Mouse (Mus musculus) T-helper 1 cell (primary cell): ENCODE data around the gene Rbx1.

Experiments used
- in situ Hi-C: fragments of 300-600 bp; cut with MboI, MseI; formaldehyde crosslinking; loops from one replicate; pipeline ENCODE4 v1.15.1; 2025; ENCODE audit warnings: high pct_unique_total_duplicates

Gene Rbx1

GRCm38 (mm10) chr15:81482966-81483365 lies 16.9 kb downstream of the Rbx1 start:
- in situ Hi-C loops, result no loop called here

DNA sequence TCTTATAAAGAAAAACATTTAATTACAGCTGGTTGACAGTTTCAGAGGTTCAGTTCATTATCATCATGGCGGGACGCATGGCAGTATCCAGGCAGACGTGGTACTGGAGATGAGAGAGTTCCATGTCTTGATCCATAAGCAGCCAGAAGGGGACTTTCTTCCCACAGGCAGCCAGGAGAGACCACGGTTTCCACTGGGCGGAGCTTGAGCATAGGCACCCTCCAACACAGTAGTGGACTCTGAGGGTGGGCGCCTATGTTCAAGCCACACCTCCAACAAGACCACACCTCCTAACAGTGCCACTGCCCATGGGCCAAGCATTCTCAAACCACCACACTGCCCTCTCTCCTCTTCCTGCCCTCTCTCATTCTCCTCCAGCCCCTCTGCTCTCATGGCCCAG lies 17.6 kb downstream of the Rbx1 start:
- in situ Hi-C loops, result no loop called here

- in situ Hi-C loops, result no loop called here
These were observed 19.4 kb downstream of the Rbx1 start for GRCm38 (mm10) chr15:81485483-81485882.

GRCm38 (mm10) chr15:81503466-81503865 lies 37.4 kb downstream of the Rbx1 start:
- in situ Hi-C loops, result loop anchor here (10.0 kb wide), 1 partner anchor 459 kb away; no protein-coding TSS in a partner anchor

- in situ Hi-C loops, result loop anchor here (10.0 kb wide), 1 partner anchor 459 kb away; no protein-coding TSS in a partner anchor
These were observed 37.9 kb downstream of the Rbx1 start for GRCm38 (mm10) chr15:81503995-81504394.

DNA sequence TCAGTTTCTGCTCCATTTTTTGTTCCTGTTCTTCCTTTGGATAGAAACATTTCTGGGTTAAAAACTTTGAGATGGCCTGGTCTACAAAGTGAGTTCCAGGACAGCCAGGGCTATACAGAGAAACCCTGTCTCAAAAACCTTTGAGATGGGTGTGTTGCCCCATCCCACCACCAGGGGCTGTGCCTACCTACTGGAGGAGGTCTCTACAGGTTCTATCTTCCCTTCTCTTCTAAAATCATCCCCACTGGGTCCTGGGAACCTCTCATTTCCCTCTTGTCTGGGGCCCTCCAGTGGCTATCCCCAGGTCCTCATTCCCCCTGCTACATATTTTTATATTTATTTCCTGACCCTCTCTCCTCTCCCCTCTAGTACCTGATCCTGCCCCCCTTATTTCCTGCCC lies 41.1 kb downstream of the Rbx1 start:
- in situ Hi-C loops, result loop anchor here (10.0 kb wide), 1 partner anchor 462 kb away; no protein-coding TSS in a partner anchor

GRCm38 (mm10) chr15:81510621-81511020 lies 44.5 kb downstream of the Rbx1 start:
- in situ Hi-C loops, result no loop called here

DNA sequence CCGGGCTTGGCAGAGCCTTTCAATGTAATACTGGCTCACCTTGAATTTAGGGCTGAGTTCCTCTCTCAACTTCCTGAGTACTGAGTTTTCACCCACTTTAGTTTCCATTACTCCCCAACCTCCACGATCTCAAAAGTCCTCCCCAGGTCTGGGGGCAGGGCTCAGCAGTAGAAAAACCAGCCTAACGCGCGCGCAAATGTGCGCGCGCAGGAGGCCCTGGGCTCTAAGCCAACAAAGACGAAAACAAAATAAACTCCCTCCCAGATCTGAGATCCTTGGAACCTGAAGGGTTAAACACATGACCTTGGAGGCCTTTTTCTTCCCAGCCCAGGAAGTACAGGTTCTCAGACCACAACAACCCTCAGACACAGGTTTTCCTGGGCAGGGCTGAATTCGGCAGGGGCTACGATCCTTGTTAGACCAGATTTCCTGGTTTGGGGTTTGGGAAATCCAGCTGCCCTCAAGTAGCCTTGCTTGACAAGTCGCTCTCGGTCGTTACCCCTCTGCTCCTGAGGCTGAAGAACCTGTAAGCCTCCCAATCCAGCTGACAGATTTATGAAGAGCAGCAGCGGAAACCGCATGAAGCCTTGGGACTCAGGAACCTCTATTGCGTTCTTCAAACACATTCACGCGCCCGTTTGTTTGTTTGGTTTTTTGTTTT lies 45.6 kb downstream of the Rbx1 start:
- in situ Hi-C loops, result no loop called here

DNA sequence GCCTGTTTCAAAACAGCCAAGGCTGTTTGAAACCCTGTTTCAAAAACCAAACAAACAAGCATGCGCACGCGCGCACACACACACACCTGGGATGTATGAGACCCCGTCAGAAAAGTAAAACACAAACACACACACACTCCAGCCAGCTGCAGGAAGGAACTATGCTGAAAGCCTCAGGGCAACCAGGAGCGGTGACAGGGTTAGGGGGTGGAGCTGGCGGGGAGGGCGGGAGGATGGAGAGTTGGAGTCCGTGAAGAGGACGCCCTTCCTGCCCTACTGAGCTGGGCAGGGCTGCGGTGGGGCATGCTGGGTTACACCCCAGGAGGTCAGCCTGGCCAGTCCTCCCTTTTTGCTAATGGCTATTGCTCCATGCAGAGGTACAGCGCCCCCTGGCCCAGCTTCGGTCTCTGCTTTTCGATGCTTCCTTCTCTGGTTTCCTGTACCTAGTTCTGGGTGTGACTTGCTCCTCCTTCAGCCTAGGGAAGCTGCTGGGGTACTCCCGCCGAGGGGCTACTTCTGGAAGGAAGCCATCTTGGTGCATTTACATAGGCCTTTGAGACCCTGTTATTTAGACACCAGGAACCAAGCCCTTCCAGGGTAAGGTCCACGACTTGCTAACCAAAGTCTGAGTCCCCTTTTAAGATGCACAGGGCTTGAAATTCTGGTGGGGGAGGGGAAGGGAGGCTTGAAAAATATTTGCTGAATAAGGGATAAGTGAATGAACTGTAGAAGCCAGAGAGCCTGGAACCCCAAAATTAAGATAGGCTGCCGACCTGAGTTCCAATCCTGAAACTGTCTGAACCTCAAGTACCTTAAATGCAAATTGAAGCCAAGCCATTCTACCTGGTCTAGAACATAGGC lies 48.2 kb downstream of the Rbx1 start:
- in situ Hi-C loops, result no loop called here

- in situ Hi-C loops, result no loop called here
These were observed 49.1 kb downstream of the Rbx1 start for GRCm38 (mm10) chr15:81515221-81515620.

DNA sequence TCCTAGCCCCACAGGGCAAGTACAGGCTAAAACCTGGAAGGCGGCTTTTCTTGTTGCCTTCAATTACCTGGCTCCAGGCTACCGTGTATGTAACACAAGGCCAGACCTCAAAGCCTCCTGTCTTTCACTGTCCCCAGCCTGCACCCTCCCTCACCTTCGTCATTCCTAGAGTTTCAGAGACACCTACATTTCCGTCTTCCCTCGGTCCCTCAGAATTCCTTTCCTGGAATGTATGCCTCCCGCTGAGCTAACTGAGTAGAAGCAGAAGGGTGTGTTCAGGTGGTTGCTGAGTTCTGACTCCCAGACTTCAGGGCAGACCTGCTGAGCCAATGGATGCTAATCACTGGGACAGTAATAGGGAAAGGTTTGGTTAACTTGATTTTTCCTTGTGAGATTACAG lies 51.9 kb downstream of the Rbx1 start:
- in situ Hi-C loops, result no loop called here

DNA sequence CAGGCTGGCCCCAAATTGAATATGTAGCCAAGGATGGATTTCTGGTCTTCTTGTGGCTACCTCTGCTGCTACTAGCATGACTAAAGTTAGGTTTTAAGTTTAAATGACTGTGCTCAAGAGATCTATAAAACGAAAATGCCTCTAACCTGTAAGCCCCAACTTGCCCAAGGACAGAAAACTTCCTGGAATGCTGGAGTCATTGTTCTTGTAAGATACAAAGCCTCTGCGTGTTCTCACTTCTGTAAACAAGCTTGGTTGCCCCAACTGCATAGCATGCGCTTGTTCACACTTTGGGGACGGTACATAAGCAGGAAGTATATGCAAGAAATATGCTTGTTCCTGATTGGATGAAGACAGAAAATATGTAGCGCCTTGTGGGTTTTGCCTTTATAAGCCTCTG lies 52.7 kb downstream of the Rbx1 start:
- in situ Hi-C loops, result no loop called here

DNA sequence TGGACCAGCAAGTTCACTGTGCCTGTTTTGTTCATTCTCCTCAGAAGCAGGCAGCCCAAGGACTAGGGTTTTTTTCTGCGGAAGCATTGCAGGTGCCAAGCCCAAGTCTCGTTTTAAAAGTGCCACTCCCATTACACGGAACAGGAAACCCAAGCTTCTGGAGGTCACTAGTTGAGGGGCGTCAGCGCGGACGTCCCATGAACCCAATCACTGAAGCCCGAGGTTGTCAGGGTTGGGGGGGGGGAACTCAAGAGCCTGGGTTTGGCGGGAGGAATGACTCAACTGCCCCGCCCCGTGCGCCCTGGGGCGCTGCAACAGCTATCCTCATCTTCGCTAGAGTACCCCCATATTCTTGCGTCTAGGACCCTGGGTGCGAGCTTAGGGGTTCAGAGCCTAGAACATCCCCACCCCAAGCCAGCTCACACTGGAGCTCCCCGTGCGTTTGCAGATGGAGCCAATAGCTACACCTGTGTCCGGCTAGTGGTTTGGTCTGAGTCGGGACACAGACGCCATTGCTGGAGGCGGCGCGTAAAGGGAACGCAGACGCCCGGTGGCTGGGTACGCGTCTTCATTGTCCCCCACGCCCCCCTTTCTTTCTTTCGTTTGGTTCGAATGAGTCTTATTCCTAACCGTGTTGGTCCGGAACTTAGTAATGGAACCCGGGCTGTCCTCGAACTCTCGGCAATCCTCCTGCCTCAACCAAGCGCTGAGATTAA lies 56.1 kb downstream of the Rbx1 start:
- in situ Hi-C loops, result no loop called here

GRCm38 (mm10) chr15:81522761-81523168 lies 56.7 kb downstream of the Rbx1 start:
- in situ Hi-C loops, result no loop called here

DNA sequence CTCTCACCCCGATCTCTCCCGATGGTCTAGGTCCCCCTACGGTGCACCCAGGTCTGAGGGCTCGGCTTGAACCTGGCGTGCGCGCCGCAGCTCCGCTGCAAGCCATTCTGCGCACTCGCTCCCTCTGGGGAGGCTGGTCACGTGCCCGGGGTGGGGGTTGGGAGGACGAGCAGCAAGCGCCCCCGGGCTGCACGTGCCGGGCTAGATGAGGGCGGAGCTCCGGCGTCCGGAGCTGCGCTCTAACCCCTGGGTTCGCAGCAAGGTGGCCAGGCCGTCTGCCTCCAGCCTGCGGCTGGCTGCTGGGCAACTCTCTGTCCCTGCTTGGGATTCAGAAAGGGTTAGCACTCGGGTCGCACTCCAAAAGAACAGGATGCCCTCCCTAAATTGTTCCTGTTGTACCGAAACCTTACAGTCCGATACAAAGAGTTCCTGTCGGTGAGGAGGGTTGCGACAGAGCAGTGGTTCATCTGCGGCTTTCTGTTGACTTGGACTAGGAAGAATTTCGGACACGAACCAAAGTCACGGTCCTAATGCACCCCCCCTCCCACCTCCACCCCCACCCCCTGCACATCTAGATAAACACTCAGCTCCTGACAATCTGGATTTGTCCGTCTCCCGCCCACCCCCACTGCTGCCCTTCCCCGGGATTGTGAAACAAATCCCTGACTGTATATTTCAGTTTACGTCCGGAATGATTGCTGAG lies 57.2 kb downstream of the Rbx1 start:
- in situ Hi-C loops, result no loop called here

- in situ Hi-C loops, result no loop called here
These were observed 57.8 kb downstream of the Rbx1 start for GRCm38 (mm10) chr15:81523901-81524300.
